Mouse (Mus musculus) embryonic facial prominence, embryonic 11.5 days (tissue): Measurements from ENCODE around the gene Dop1b. TPM values are rescaled to one million over a fixed set of nuclear protein-coding genes. Genes with fewer than 3 reads are reported as not detected.

Experiments used
- ATAC-seq: fragments of 200-750 bp; cut with Nextera tagmentation; replicated peaks from 2 replicates; pipeline ENCODE4 v1.8.0; 2017; ENCODE audit warnings: low read depth; ENCODE audit not compliant: insufficient number of reproducible peaks, low FRiP score, low TSS enrichment
- DNase-seq: peaks from one replicate; pipeline ENCODE4 v3.0.0-alpha.2; 2015; ENCODE audit warnings: low spot score
- H3K27ac ChIP-seq: fragments of 300-500 bp; sonication (generic); replicated peaks from 2 replicates; pipeline ENCODE4 v1.5.1; 2014; ENCODE audit warnings: mild to moderate bottlenecking, low read depth, low read length, control low read depth
- H3K27me3 ChIP-seq: fragments of 300-500 bp; sonication (generic); 2 replicates; pipeline ENCODE4 v1.6.1; 2014; ENCODE audit warnings: mild to moderate bottlenecking, low read length, moderate library complexity, mixed read lengths; ENCODE audit not compliant: control insufficient read depth, insufficient read depth
- H3K36me3 ChIP-seq: fragments of 300-500 bp; sonication (generic); replicated peaks from 2 replicates; pipeline ENCODE4 v1.6.1; 2014; ENCODE audit warnings: low read depth, mild to moderate bottlenecking, low read length, moderate library complexity, mixed read lengths; ENCODE audit not compliant: control insufficient read depth, insufficient read depth
- H3K4me1 ChIP-seq: fragments of 300-500 bp; sonication (generic); 2 replicates; pipeline ENCODE4 v1.6.1; 2014; ENCODE audit warnings: low read length, mixed read lengths; ENCODE audit not compliant: control insufficient read depth, insufficient read depth
- H3K4me2 ChIP-seq: fragments of 300-500 bp; sonication (generic); 2 replicates; pipeline ENCODE4 v1.6.1; 2014; ENCODE audit warnings: low read depth, mild to moderate bottlenecking, control low read depth, low read length, moderate library complexity
- H3K4me3 ChIP-seq: fragments of 300-500 bp; sonication (generic); 2 replicates; pipeline ENCODE4 v1.5.1; 2014; ENCODE audit warnings: low read depth, low read length, control low read depth
- H3K9ac ChIP-seq: fragments of 300-500 bp; sonication (generic); replicated peaks from 2 replicates; pipeline ENCODE4 v1.6.1; 2014; ENCODE audit warnings: mild to moderate bottlenecking, control low read depth, low read length
- H3K9me3 ChIP-seq: fragments of 300-500 bp; sonication (generic); replicated peaks from 2 replicates; pipeline ENCODE4 v1.6.1; 2016; ENCODE audit warnings: mild to moderate bottlenecking, low read length, inconsistent platforms, mixed read lengths; ENCODE audit not compliant: control insufficient read depth
- WGBS: fragments of 180-500 bp; shearing (Covaris S2); extraction: QIAGEN DNeasy Blood & Tissue Kit; methylation state at CpG from one replicate; pipeline ENCODE4 v1.1.7; 2014; 5-methylcytosine and 5-hydroxymethylcytosine counted together
- polyA plus RNA-seq: library from polyadenylated mRNA; unstranded; fragments of >200 nt; fragmentation: Nextera tagmentation; extraction: Ambion mirVana; gene quantifications from 2 replicates; pipeline ENCODE4 v1.2.1, GENCODE M21; 2014

Dop1b gene
- polyA plus RNA-seq, 1 experiment from 2014 or later: 5.7 TPM

DNA sequence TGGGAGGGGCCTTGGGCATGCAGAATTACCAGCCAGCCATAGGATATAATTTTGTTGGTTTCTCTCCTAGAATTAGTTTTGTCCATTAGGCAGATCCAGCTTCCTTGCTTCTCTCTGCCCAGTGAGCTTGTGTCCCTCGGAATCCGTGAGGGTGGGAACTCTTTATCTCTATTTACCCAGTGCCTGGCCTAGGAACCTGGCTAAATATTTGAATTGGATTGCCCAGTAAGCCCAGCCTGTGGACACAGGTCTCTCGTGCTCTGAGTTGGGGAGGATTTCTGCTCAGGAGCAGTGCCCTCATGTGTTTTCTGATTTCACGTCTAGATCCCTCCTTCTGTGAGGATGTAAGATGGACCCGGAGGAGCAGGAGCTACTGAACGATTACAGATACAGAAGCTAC is 4.1 kb downstream of the Dop1b start:
- Histone ChIP-seq H3K9ac (no peak overlapping the region), H3K4me3 (no peak overlapping the region), H3K27ac (no peak overlapping the region), H3K9me3 (no peaks in the 10 kb centered on the region), H3K36me3 (no peaks in the 10 kb centered on the region), H3K4me1 (no peaks in the 10 kb centered on the region), H3K4me2 (no peak overlapping the region), H3K27me3 (0 out of 2 replicates have a peak, but pooled peaks cover 4% of the 10 kb centered on the region)
- WGBS: 87% methylated on average over 6 of the region's 6 CpGs
- DNase-seq (no peak), ATAC-seq (no peak)

GRCm38 (mm10) chr16:93717299-93717703 is 5.6 kb downstream of the Dop1b start:
- 22% methylated on average over 5 of the region's 5 CpGs for WGBS
- Histone ChIP-seq H3K36me3 (no peaks in the 10 kb centered on the region), H3K4me2 (no peak overlapping the region), H3K27me3 (0 out of 2 replicates have a peak, but pooled peaks cover 4% of the 10 kb centered on the region), H3K9ac (no peak overlapping the region), H3K27ac (no peak overlapping the region), H3K4me3 (no peak overlapping the region), H3K9me3 (no peaks in the 10 kb centered on the region), H3K4me1 (no peaks in the 10 kb centered on the region)
- DNase-seq (peak; percentile 9), ATAC-seq (peak; percentile 53; the same call in 1 of the 2 replicates)

- DNase-seq: no peak
- no peak overlapping the region for H3K27ac ChIP-seq
- ATAC-seq: no peak
- no peak overlapping the region for H3K4me2 ChIP-seq
- WGBS: 71% methylated on average over 5 of the region's 5 CpGs
- no peaks in the 10 kb centered on the region for H3K9me3 ChIP-seq
- H3K36me3 ChIP-seq: no peaks in the 10 kb centered on the region
- H3K4me1 ChIP-seq: no peaks in the 10 kb centered on the region
- H3K9ac ChIP-seq: no peak overlapping the region
- no peaks in the 10 kb centered on the region for H3K27me3 ChIP-seq
- no peak overlapping the region for H3K4me3 ChIP-seq
These were observed 10.1 kb downstream of the Dop1b start for GRCm38 (mm10) chr16:93721771-93722170.

DNA sequence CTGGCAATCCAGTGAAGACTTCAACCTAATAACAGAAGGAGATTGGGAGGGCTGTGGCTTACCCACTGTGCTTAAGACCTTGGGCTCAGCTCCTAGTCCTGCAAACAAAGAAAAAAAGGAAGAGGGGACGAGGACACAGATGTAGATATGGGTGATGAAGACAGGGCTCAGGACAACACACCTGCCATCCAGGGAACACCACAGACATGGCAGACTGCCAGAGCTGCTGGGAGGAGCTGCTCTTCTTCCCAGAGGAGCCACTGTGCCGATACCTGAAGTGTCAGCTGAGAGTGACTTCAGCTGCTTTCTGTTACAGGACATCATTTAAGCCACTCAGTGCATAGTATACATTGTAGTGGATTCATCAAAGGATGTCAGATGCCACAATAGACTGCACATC is 10.8 kb downstream of the Dop1b start:
- Histone ChIP-seq H3K9me3 (no peaks in the 10 kb centered on the region), H3K4me2 (no peak overlapping the region), H3K27me3 (no peaks in the 10 kb centered on the region), H3K9ac (no peak overlapping the region), H3K36me3 (no peaks in the 10 kb centered on the region), H3K4me1 (no peaks in the 10 kb centered on the region), H3K27ac (no peak overlapping the region), H3K4me3 (no peak overlapping the region)
- 72% methylated on average over 2 of the region's 2 CpGs for WGBS
- ATAC-seq (no peak), DNase-seq (no peak)

DNA sequence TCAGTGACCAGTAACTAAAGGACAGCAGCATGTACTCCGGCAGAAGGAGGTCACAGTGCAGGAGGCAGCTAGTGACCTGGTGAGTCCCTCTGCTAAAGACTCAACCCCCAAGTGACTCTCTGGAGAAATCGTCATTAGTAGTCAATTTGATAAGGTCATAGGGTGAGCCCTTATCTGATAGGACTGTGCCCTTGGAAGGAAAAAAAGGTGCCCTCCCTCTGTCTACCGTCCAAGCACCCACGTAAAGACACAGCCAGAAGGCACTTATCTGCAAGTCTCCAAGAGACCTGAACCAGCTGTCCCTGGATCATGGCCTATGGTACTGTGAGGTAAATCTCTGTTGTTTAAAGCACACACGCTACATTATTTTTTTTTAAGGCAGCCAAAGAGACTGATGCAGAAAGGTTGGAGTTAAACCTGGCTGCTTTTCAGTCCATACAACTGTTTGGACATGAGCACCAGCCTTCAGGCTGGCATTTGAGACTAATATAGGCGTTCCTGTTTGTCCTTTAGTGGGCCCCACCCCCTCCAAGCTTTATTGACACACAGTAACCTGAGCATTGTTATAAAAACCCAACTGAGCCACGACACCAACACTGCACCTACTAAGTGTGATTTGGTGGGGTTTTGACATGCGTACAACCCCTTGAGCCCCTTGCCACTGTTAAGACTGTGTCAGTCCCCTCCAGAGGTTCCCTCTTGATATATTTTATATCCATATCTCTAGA is 13.9 kb downstream of the Dop1b start:
- Histone ChIP-seq H3K27me3 (no peaks in the 10 kb centered on the region), H3K9me3 (no peaks in the 10 kb centered on the region), H3K36me3 (no peaks in the 10 kb centered on the region), H3K4me1 (no peaks in the 10 kb centered on the region), H3K27ac (no peak overlapping the region), H3K4me3 (no peak overlapping the region), H3K9ac (no peak overlapping the region), H3K4me2 (no peak overlapping the region)
- DNase-seq (no peak), ATAC-seq (no peak)
- 61% methylated on average over 8 of the region's 8 CpGs for WGBS

GRCm38 (mm10) chr16:93726186-93726585 is 14.5 kb downstream of the Dop1b start:
- 93% methylated on average over 4 of the region's 4 CpGs for WGBS
- Histone ChIP-seq H3K4me2 (no peak overlapping the region), H3K9ac (no peak overlapping the region), H3K4me3 (no peak overlapping the region), H3K36me3 (no peaks in the 10 kb centered on the region), H3K4me1 (no peaks in the 10 kb centered on the region), H3K9me3 (no peaks in the 10 kb centered on the region), H3K27me3 (no peaks in the 10 kb centered on the region), H3K27ac (no peak overlapping the region)
- ATAC-seq (no peak), DNase-seq (no peak)

GRCm38 (mm10) chr16:93728676-93729075 is 17.0 kb downstream of the Dop1b start:
- no peaks in the 10 kb centered on the region for H3K27me3 ChIP-seq
- ATAC-seq: no peak

DNA sequence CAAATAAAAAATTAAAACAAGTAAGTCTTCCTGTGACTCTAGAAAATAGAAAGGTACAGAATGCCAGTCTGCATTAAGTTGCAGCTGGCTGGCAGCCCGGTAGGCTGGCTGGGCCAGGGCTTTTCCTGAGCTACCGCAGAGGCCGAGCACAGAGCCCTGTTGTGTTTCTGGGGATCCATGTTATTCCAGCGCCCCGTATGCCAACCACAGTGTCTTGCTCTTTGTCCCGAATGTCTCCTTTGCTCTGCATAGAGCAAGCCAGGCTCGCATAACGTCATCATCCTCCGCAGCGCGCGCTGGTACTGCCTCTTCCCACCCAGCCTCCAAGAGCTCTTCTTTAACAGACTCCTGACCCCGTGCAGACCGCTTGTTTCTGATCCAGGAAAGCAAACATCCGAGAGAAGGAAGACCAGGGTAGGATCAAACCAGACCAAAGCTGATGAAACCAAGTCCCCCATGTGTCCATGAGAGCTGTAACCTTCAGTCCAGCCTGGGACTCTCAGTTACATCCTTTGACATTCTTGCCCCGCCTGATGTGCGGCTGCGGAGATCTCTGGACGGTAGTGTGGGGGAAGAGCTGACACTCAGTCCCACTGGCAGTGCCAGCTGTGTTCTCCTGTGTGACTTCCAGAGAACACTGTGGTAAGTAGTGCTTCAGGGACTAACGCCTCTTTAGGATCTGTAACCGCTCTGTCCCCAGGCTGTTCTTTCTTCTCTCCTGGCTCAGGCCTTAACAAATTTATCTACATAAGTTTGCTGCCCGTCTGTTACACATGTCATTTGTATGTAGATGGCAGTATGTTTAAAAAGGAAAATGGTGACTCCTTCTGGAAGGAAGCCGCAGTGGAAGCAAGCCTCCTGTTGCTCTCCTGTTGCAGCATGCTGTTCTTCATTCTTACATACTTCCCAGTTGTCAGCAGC is 18.4 kb downstream of the Dop1b start:
- Histone ChIP-seq H3K4me3 (no peak overlapping the region), H3K27ac (no peak overlapping the region), H3K9me3 (no peaks in the 10 kb centered on the region), H3K4me1 (no peaks in the 10 kb centered on the region), H3K27me3 (no peaks in the 10 kb centered on the region), H3K4me2 (no peak overlapping the region), H3K9ac (no peak overlapping the region), H3K36me3 (no peaks in the 10 kb centered on the region)
- WGBS: 83% methylated on average over 23 of the region's 23 CpGs
- no peak for DNase-seq
- ATAC-seq: no peak

More at GRCm38 (mm10) chr16:93728676-93729075, 17.0 kb downstream of the Dop1b start:
- Histone ChIP-seq H3K36me3 (no peaks in the 10 kb centered on the region), H3K4me2 (no peak overlapping the region), H3K27ac (no peak overlapping the region), H3K4me3 (no peak overlapping the region), H3K9me3 (no peaks in the 10 kb centered on the region), H3K4me1 (no peaks in the 10 kb centered on the region), H3K9ac (no peak overlapping the region)
- no peak for DNase-seq
- WGBS: 72% methylated on average over 9 of the region's 9 CpGs
